Mouse (Mus musculus): ENCODE measurements around the gene Il17ra. TPM values are rescaled to one million over a fixed set of nuclear protein-coding genes. Genes with fewer than 3 reads are reported as not detected.

Il17ra gene
- polyA plus RNA-seq, 1 experiment: 10.8 TPM

GRCm38 (mm10) chr6:120480361-120480760 lies 17.3 kb downstream of the Il17ra start:
- H3K27me3 ChIP-seq (ENCODE audit: control insufficient read depth, insufficient read depth, insufficient read length): no peaks in the 10 kb centered on the region
- TF ChIP-seq MYOD1 (IDR thresholded peaks at IDR 0.05; ENCODE audit: control insufficient read depth, insufficient read length, low read depth) (no peak), MAX (IDR thresholded peaks at IDR 0.05) (no peak), FOSL1 (IDR thresholded peaks at IDR 0.05; ENCODE audit: insufficient read depth, low read length, poor library complexity, severe bottlenecking) (no peak), MYOG (IDR thresholded peaks at IDR 0.05; ENCODE audit: control insufficient read depth, extremely low read depth, insufficient read length) (no peak), CTCF (IDR thresholded peaks at IDR 0.05; ENCODE audit: control insufficient read depth, insufficient read depth, insufficient read length) (no peak), CEBPB (IDR thresholded peaks at IDR 0.05; ENCODE audit: low read depth) (no peak), USF1 (IDR thresholded peaks at IDR 0.05; ENCODE audit: low read depth) (no peak)

GRCm38 (mm10) chr6:120481538-120481937 lies 18.5 kb downstream of the Il17ra start:
- H3K79me3 ChIP-seq (ENCODE audit: low read depth): no peaks in the 10 kb centered on the region
- no peak for TF ChIP-seq CEBPB (IDR thresholded peaks at IDR 0.05; ENCODE audit: low read depth)
- TF ChIP-seq CTCF (IDR thresholded peaks at IDR 0.05; ENCODE audit: control insufficient read depth, insufficient read depth, insufficient read length): peak; percentile 18
- no peaks in the 10 kb centered on the region for H3K79me2 ChIP-seq (ENCODE audit: control insufficient read depth, insufficient read depth)
- no peaks in the 10 kb centered on the region for H3K27me3 ChIP-seq (ENCODE audit: control insufficient read depth, insufficient read depth, insufficient read length)
- H3K36me3 ChIP-seq (ENCODE audit: control insufficient read depth, insufficient read depth): peaks cover 55% of the 10 kb centered on the region
- no peak overlapping the region for H3K4me3 ChIP-seq (ENCODE audit: insufficient read depth, poor library complexity, severe bottlenecking)
- no peak overlapping the region for H3ac ChIP-seq (ENCODE audit: control insufficient read depth, insufficient read length, low read depth)

More at GRCm38 (mm10) chr6:120480361-120480760, 17.3 kb downstream of the Il17ra start:
- H3K79me2 ChIP-seq (ENCODE audit: control insufficient read depth, insufficient read depth): no peaks in the 10 kb centered on the region
- H3K36me3 ChIP-seq (ENCODE audit: control insufficient read depth, insufficient read depth): peaks cover 59% of the 10 kb centered on the region
- no peak overlapping the region for H3ac ChIP-seq (ENCODE audit: control insufficient read depth, insufficient read length, low read depth)
- H3K79me3 ChIP-seq (ENCODE audit: low read depth): no peaks in the 10 kb centered on the region
- H3K4me3 ChIP-seq (ENCODE audit: insufficient read depth, poor library complexity, severe bottlenecking): no peak overlapping the region

- Histone ChIP-seq H3K27me3 (ENCODE audit: control insufficient read depth, insufficient read depth, insufficient read length) (no peaks in the 10 kb centered on the region), H3K79me3 (ENCODE audit: low read depth) (no peaks in the 10 kb centered on the region), H3K4me3 (ENCODE audit: insufficient read depth, poor library complexity, severe bottlenecking) (no peak overlapping the region), H3K79me2 (ENCODE audit: control insufficient read depth, insufficient read depth) (no peaks in the 10 kb centered on the region), H3K36me3 (ENCODE audit: control insufficient read depth, insufficient read depth) (peaks cover 53% of the 10 kb centered on the region), H3ac (ENCODE audit: control insufficient read depth, insufficient read length, low read depth) (no peak overlapping the region)
- TF ChIP-seq MYOD1 (IDR thresholded peaks at IDR 0.05; ENCODE audit: control insufficient read depth, insufficient read length, low read depth): no peak
- no peak for TF ChIP-seq MYOG (IDR thresholded peaks at IDR 0.05; ENCODE audit: control insufficient read depth, extremely low read depth, insufficient read length)
- TF ChIP-seq CEBPB (IDR thresholded peaks at IDR 0.05; ENCODE audit: low read depth): no peak
- TF ChIP-seq CTCF (IDR thresholded peaks at IDR 0.05; ENCODE audit: control insufficient read depth, insufficient read depth, insufficient read length): no peak
- no peak for TF ChIP-seq MAX (IDR thresholded peaks at IDR 0.05)
- TF ChIP-seq FOSL1 (IDR thresholded peaks at IDR 0.05; ENCODE audit: insufficient read depth, low read length, poor library complexity, severe bottlenecking): no peak
- no peak for TF ChIP-seq USF1 (IDR thresholded peaks at IDR 0.05; ENCODE audit: low read depth)
Observed at GRCm38 (mm10) chr6:120482021-120482420, 19.0 kb downstream of the Il17ra start.

- TF ChIP-seq CTCF (IDR thresholded peaks at IDR 0.05; ENCODE audit: control insufficient read depth, insufficient read depth, insufficient read length) (no peak), MYOD1 (IDR thresholded peaks at IDR 0.05; ENCODE audit: control insufficient read depth, insufficient read length, low read depth) (peak; percentile 16), CEBPB (IDR thresholded peaks at IDR 0.05; ENCODE audit: low read depth) (peak; percentile 95), MYOG (IDR thresholded peaks at IDR 0.05; ENCODE audit: control insufficient read depth, extremely low read depth, insufficient read length) (no peak)
- Histone ChIP-seq H3K27me3 (ENCODE audit: control insufficient read depth, insufficient read depth, insufficient read length) (no peaks in the 10 kb centered on the region), H3K79me2 (ENCODE audit: control insufficient read depth, insufficient read depth) (no peaks in the 10 kb centered on the region), H3K4me3 (ENCODE audit: insufficient read depth, poor library complexity, severe bottlenecking) (no peak overlapping the region), H3ac (ENCODE audit: control insufficient read depth, insufficient read length, low read depth) (no peak overlapping the region), H3K36me3 (ENCODE audit: control insufficient read depth, insufficient read depth) (peaks cover 45% of the 10 kb centered on the region), H3K79me3 (ENCODE audit: low read depth) (no peaks in the 10 kb centered on the region)
Observed at GRCm38 (mm10) chr6:120482756-120483155, 19.7 kb downstream of the Il17ra start.

- no peaks in the 10 kb centered on the region for H3K79me2 ChIP-seq (ENCODE audit: control insufficient read depth, insufficient read depth)
- no peaks in the 10 kb centered on the region for H3K79me3 ChIP-seq (ENCODE audit: low read depth)
- H3K27me3 ChIP-seq (ENCODE audit: control insufficient read depth, insufficient read depth, insufficient read length): no peaks in the 10 kb centered on the region
- H3K36me3 ChIP-seq (ENCODE audit: control insufficient read depth, insufficient read depth): peaks cover 41% of the 10 kb centered on the region
- peak overlapping the region; percentile 12 for H3ac ChIP-seq (ENCODE audit: control insufficient read depth, insufficient read length, low read depth)
- no peak for TF ChIP-seq FOSL1 (IDR thresholded peaks at IDR 0.05; ENCODE audit: insufficient read depth, low read length, poor library complexity, severe bottlenecking)
- TF ChIP-seq CTCF (IDR thresholded peaks at IDR 0.05; ENCODE audit: control insufficient read depth, insufficient read depth, insufficient read length): peak; percentile 39
- TF ChIP-seq CEBPB (IDR thresholded peaks at IDR 0.05; ENCODE audit: low read depth): no peak
- peak; percentile 4 for TF ChIP-seq USF1 (IDR thresholded peaks at IDR 0.05; ENCODE audit: low read depth)
- no peak for TF ChIP-seq MYOG (IDR thresholded peaks at IDR 0.05; ENCODE audit: control insufficient read depth, extremely low read depth, insufficient read length)
- H3K4me3 ChIP-seq (ENCODE audit: insufficient read depth, poor library complexity, severe bottlenecking): no peak overlapping the region
Observed at GRCm38 (mm10) chr6:120483211-120483626, 20.2 kb downstream of the Il17ra start.

GRCm38 (mm10) chr6:120485038-120485437 lies 22.0 kb downstream of the Il17ra start:
- TF ChIP-seq CTCF (IDR thresholded peaks at IDR 0.05; ENCODE audit: control insufficient read depth, insufficient read depth, insufficient read length) (no peak), MYOD1 (IDR thresholded peaks at IDR 0.05; ENCODE audit: control insufficient read depth, insufficient read length, low read depth) (no peak), MYOG (IDR thresholded peaks at IDR 0.05; ENCODE audit: control insufficient read depth, extremely low read depth, insufficient read length) (no peak), CEBPB (IDR thresholded peaks at IDR 0.05; ENCODE audit: low read depth) (no peak), FOSL1 (IDR thresholded peaks at IDR 0.05; ENCODE audit: insufficient read depth, low read length, poor library complexity, severe bottlenecking) (no peak), MAX (IDR thresholded peaks at IDR 0.05) (no peak), USF1 (IDR thresholded peaks at IDR 0.05; ENCODE audit: low read depth) (no peak)
- Histone ChIP-seq H3K27me3 (ENCODE audit: control insufficient read depth, insufficient read depth, insufficient read length) (no peaks in the 10 kb centered on the region), H3ac (ENCODE audit: control insufficient read depth, insufficient read length, low read depth) (no peak overlapping the region), H3K79me3 (ENCODE audit: low read depth) (no peaks in the 10 kb centered on the region), H3K79me2 (ENCODE audit: control insufficient read depth, insufficient read depth) (no peaks in the 10 kb centered on the region), H3K36me3 (ENCODE audit: control insufficient read depth, insufficient read depth) (peaks cover 25% of the 10 kb centered on the region), H3K4me3 (ENCODE audit: insufficient read depth, poor library complexity, severe bottlenecking) (no peak overlapping the region)

All from C2C12 (cell line).